Mouse (Mus musculus): ENCODE data around the gene Isy1.

Gene Isy1

DNA sequence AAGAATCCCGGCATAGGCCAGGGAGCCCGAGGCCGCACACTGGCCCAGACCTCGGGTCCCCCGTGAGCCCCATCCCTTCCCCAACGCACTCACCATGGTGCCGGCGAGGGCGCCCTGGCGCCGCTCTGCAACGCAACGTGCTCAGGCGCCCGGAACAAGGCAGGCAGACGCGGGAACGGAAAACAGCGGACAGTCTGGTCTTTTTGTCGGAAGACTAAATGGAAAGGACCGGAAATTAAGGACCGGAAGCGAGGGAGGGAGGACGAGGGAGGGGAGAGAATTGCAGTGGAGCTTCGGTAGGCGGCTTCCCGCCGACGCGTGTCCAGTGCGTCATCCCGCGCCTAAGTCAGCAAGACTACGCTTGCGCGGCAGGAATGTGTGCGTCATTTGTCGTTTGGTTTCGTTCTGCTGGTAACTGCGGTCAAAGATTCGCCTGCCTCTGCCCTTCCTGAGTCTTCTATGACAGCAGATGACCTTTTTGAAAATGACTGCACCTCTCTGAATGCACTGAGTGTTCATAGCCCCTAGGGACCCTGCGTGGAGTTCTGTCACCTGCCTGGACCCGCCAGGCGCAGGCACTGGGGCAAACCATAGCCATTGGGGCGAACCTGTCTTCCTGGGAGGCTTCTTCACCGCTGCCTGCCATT is at the start of gene Isy1:
Gene Isy1 (minus strand): TSS at position 248 of the 647 bp plus-strand sequence.
- peak; percentile 96 for DNase-seq

GRCm38 (mm10) chr6:87887594-87888233 is 49.1 kb upstream of the Isy1 start, which contains the start of gene Copg1:
Copg1 (plus strand) TSS chr6:87887814.
- peak; percentile 100 for DNase-seq

- no peak for DNase-seq
These were observed 48.1 kb upstream of the Isy1 start for GRCm38 (mm10) chr6:87886721-87887120.

GRCm38 (mm10) chr6:87882816-87883215 is 44.2 kb upstream of the Isy1 start:
- DNase-seq = peak; percentile 81

- DNase-seq = no peak
These were observed 43.6 kb upstream of the Isy1 start for GRCm38 (mm10) chr6:87882221-87882620.

DNA sequence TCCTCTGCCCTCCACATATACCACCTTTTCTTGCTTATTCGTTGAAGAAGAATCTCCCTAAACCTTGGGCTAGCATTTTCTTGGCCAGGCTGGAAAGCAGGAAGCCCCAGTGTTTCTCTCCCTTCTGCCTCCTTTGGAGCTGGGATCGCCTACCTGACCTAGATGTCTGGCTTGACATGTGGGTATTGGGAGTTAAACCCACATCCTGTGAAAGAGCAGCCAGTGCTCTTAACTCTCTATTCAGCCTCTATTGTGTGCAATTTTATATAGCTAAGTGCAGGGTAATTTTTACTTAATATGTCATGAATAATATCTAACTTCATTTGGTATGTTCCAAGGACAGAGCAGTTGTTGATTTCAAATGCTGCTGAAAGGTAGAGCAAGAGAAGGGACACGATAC is 41.0 kb upstream of the Isy1 start:
- DNase-seq = no peak

GRCm38 (mm10) chr6:87879010-87879409 is 40.4 kb upstream of the Isy1 start:
- no peak for DNase-seq

DNA sequence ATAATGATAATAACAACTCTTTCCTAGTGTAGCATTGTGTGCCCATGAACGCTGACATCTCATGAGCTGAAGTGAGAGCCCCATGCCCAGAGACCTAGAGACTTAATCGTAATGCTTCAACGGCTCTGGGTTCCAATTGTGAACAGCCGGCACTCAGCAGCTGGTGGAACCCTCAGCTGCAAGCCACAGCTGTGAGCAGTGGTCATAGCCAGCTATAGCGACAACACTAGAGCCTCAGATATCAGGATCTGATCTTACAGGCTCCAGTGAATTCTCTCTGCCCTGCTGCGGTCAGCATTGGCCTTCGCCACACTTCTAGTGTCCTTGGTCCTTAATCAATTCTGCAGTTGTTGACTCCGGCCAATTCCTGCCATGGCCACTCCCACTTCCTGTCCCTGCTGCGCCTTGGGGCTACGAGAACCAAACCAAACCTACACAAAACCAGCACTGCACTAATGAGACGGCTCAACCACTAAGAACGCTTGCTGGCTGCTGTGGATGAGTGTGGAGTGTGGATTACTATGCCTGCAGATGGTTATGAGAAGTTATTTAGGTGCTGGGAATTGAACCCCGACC is 37.6 kb upstream of the Isy1 start:
- DNase-seq = no peak

DNA sequence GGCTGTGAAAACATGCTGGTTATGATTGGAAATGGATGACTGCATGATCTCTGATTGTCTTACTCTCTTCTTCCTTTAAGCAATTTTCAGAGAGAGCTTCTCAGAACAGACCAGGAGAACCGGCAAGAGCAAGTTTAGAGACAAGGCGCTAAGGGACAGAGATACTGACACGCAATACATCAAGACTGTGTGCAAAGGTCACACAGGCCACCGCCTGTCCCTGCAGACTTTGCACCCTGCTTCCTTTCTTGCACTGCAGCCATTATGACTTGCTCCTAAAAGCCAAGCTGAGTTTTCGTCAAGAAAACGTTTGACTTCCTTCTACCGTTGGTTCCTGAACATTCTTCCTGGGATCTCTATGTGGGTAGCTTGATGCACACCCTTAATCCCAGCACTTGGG is 37.0 kb upstream of the Isy1 start:
- DNase-seq = no peak

DNA sequence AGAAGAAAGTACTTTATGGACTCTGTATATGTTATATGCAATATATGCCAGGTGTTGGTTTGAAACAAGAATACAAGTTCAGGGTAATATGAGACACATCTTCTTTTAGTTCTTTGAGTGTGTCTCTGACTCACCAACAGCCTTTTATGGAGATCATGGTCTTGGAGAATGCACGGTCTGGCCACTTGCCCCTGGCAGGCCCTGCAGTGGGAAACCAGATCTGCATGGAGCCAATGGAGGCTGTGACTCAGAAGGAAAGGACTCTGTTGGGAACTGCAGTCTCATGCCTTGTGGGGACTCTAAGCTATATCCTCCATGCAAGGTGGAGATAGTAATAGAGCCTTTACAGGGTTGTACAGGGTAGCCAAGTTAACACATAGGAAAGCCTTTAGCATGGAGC is 36.5 kb upstream of the Isy1 start:
- DNase-seq = no peak

GRCm38 (mm10) chr6:87873963-87874362 is 35.4 kb upstream of the Isy1 start:
- DNase-seq = no peak

GRCm38 (mm10) chr6:87873104-87873503 is 34.5 kb upstream of the Isy1 start:
- no peak for DNase-seq

GRCm38 (mm10) chr6:87871240-87871639 is 32.6 kb upstream of the Isy1 start:
- DNase-seq = no peak

DNA sequence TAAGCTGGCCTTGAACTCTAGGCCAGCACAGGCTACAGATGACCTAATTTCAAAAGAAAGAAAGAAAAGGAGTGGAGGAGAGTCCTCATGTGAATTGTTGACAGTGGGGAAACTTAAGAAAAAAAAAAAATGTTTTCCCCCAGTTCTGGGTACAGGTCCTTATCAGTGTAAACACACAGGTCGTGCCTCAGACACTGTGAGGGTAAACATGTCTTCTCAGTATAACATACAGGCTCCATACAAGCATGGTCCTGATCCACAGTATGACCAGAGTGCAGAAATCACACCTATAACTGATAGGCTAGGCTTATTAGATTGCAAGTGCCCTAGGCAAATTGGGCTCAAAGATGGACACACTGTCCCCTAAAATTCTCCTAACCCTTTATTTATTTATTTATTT is 31.8 kb upstream of the Isy1 start:
- no peak for DNase-seq

DNA sequence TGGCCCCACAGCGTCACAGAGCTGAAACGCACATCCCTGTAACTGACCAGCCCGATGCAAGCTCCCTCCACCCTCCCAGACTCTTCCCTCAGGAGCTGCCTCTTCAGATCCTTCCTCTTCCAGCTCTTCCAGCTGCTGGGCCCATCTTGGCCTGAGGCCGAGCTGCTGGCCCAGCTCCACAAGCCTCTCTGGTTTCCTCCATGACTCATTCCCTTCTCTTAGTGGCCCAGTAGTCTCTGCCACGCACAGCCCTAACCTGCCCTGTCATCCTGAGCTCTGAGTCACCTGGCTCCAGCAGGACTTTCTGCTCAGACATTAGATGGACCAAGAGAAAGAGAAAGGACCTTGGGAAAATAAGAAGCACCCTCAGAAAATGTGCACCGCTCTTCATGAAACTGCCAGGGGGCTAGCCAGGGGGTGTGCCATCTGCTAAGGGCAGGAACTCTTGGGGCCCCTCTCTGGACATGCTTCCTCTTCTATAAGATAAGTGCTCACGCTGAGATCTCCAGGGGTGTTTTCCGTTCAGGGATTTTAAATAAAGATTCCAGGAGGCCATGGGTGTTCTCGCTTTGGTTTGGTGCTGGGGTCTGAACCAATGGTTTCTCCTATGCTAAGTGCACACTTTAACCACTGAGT is 30.4 kb upstream of the Isy1 start:
- no peak for DNase-seq

GRCm38 (mm10) chr6:87867256-87867655 is 28.7 kb upstream of the Isy1 start:
- no peak for DNase-seq

GRCm38 (mm10) chr6:87866211-87866610 is 27.6 kb upstream of the Isy1 start:
- DNase-seq = no peak

- DNase-seq = peak; percentile 17
These were observed 18.5 kb upstream of the Isy1 start for GRCm38 (mm10) chr6:87857071-87857470.

DNA sequence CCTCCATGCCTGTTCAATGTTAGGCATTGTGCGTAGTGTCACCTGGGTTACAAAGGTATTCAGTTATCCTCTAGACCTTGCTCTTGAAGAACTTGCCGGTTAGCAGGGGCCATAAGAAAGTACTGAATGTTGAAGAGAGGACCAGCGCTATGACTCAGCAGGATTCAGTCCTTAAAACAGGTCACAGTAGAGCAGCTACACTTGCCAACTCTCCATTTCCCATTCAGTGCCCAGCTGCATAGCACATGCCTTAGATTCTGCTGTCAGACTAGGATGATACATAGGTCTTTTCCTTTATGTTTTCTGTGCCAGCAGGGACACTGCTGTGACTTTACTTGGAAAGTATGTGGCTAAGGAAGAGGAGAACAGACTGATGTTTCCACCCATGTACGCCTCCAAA is 14.8 kb upstream of the Isy1 start:
- DNase-seq = no peak

DNA sequence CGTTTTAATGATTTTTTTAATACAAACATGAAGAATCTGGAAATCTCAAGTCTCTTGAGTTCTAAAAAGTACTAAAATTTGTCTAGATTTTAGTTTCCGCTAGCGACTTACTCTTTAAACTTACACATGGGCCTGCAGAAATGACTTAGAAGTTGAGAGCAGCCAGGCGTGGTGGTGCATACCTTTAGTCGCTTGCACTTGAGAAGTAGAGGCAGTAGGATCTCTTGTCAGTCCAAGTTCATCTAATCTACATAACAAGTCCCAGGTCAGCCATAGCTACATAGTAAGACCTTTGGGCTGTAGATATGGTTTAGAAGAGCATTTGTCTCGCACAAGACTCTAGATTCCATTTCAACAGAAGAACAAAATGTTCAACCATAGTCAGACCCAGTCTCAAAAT is 13.3 kb upstream of the Isy1 start:
- no peak for DNase-seq

GRCm38 (mm10) chr6:87850900-87851614 is 12.5 kb upstream of the Isy1 start, which contains the start of gene Cnbp:
Cnbp (minus strand) TSS chr6:87851106.
- peak; percentile 98 for DNase-seq

GRCm38 (mm10) chr6:87850155-87850899 is 11.7 kb upstream of the Isy1 start:
- DNase-seq = peak; percentile 60

Data from right cerebral cortex, postnatal 25 days (tissue).